Mouse (Mus musculus) midbrain, postnatal 0 days (tissue): Measurements from ENCODE around the gene Sec61g. TPM values are rescaled to one million over a fixed set of nuclear protein-coding genes. Genes with fewer than 3 reads are reported as not detected.
"Not testable (repeated sequence)": the region's sequence is repeated elsewhere in the genome, so short reads cannot be mapped to it uniquely, and the experiment has no call there.

Experiments used
- ATAC-seq: fragments of 200-750 bp; cut with Nextera tagmentation; 2 replicates; pipeline ENCODE4 v1.8.0; 2017; ENCODE audit warnings: moderate number of reproducible peaks, mild to moderate bottlenecking, moderate TSS enrichment, moderate library complexity; ENCODE audit not compliant: low FRiP score
- DNase-seq: peaks from one replicate; pipeline ENCODE4 v3.0.0-alpha.2; 2015; ENCODE audit warnings: low spot score
- H3K27ac ChIP-seq: fragments of 300-500 bp; sonication (generic); 2 replicates; pipeline ENCODE4 v1.5.1; 2014; ENCODE audit warnings: low read depth, mild to moderate bottlenecking, low read length, mixed read lengths
- H3K27me3 ChIP-seq: fragments of 300-500 bp; sonication (generic); 2 replicates; pipeline ENCODE4 v1.6.1; 2014; ENCODE audit warnings: low read length, control low read depth, mixed read lengths; ENCODE audit not compliant: insufficient read depth
- H3K36me3 ChIP-seq: fragments of 300-500 bp; sonication (generic); 2 replicates; pipeline ENCODE4 v1.6.1; 2014; ENCODE audit warnings: low read length, control low read depth, mixed read lengths; ENCODE audit not compliant: insufficient read depth
- H3K4me1 ChIP-seq: fragments of 300-500 bp; sonication (generic); 2 replicates; pipeline ENCODE4 v1.6.1; 2014; ENCODE audit warnings: mild to moderate bottlenecking, control low read depth, antibody characterized with exemption, low read length, mixed read lengths; ENCODE audit not compliant: insufficient read depth
- H3K4me2 ChIP-seq: fragments of 300-500 bp; sonication (generic); 2 replicates; pipeline ENCODE4 v1.6.1; 2014; ENCODE audit warnings: low read depth, mild to moderate bottlenecking, low read length, mixed read lengths; ENCODE audit not compliant: poor library complexity, severe bottlenecking
- H3K4me3 ChIP-seq: fragments of 300-500 bp; sonication (generic); 2 replicates; pipeline ENCODE4 v1.5.1; 2014; ENCODE audit warnings: low read depth, mild to moderate bottlenecking, low read length, moderate library complexity
- H3K9ac ChIP-seq: fragments of 300-500 bp; sonication (generic); replicated peaks from 2 replicates; pipeline ENCODE4 v1.6.1; 2014; ENCODE audit warnings: mild to moderate bottlenecking, low read length, moderate library complexity, mixed read lengths; ENCODE audit not compliant: poor library complexity, severe bottlenecking
- H3K9me3 ChIP-seq: fragments of 300-500 bp; sonication (generic); 2 replicates; pipeline ENCODE4 v1.6.1; 2016; ENCODE audit warnings: low read length, control low read depth
- CTCF ChIP-seq: IDR thresholded peaks from 2 replicates; pipeline ENCODE4 v1.5.1; 2016; ENCODE audit warnings: antibody characterized with exemption, mild to moderate bottlenecking
- WGBS: fragments of 180-500 bp; shearing (Covaris S2); extraction: QIAGEN DNeasy Blood & Tissue Kit; methylation state at CpG from one replicate; pipeline ENCODE4 v1.1.7; 2014; 5-methylcytosine and 5-hydroxymethylcytosine counted together
- polyA plus RNA-seq: library from polyadenylated mRNA; unstranded; fragments of >200 nt; fragmentation: Nextera tagmentation; extraction: Ambion mirVana; gene quantifications from 2 replicates; pipeline ENCODE4 v1.2.1, GENCODE M21; 2015
- total RNA-seq: library from RNA; depleted of rRNA; stranded (reverse); fragments of >200 nt; gene quantifications from 2 replicates; pipeline ENCODE4 v1.2.3, GENCODE M21; 2014

Sec61g gene
- total and polyA plus RNA-seq, 2 experiments from 2014 or later: 15.2 to 32.5 TPM

DNA sequence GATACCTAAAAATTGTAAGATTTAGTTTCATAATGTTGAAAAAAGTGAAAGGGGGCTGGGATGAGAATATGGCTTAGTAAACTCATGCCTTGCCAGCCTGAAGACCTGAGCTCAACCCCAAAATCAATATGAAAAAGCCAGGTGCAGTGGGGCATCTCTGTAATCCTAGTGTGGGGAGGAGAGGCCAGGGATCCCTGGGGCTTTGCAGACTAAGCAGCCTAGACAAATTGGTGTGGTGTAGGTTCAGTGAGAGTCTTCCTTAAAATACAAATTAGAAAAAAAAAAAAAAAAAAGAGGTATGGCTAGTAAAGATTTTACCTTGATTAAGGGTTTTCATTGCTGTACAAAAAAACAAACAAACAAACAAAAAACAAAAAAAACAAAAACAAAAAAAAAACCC is 20.6 kb upstream of the Sec61g start:
- ATAC-seq: no peak
- no peak for DNase-seq
- no peak for TF ChIP-seq CTCF
- no peak overlapping the region for H3K27ac ChIP-seq
- no peaks in the 10 kb centered on the region for H3K9me3 ChIP-seq
- H3K4me3 ChIP-seq: no peak overlapping the region
- H3K4me2 ChIP-seq: no peak overlapping the region
- H3K27me3 ChIP-seq: no peaks in the 10 kb centered on the region
- no peaks in the 10 kb centered on the region for H3K36me3 ChIP-seq
- no peak overlapping the region for H3K9ac ChIP-seq
- H3K4me1 ChIP-seq: no peaks in the 10 kb centered on the region

DNA sequence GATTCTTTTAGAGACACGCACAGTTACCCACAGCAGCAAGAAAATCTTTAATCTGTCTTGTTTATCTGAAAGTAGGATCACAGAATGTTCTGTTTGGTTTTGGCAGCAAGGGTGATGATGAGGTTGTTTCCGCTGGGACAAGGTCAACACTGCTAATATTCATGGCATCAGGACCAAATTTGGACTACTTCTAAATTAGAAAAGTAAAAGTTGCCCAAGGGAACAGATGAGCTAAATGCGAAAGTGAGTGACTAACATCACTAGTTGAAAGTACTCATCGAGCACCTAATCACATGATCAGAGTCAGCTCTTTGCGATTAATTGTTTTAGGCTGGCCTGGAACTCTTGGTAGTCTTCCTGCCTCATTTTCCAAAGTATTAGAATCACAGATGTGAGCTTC is 20.1 kb upstream of the Sec61g start:
- WGBS: 95% methylated on average over 5 of the region's 5 CpGs
- Histone ChIP-seq H3K4me2 (no peak overlapping the region), H3K9ac (no peak overlapping the region), H3K4me3 (no peak overlapping the region), H3K27me3 (no peaks in the 10 kb centered on the region), H3K27ac (no peak overlapping the region), H3K4me1 (no peaks in the 10 kb centered on the region), H3K36me3 (no peaks in the 10 kb centered on the region), H3K9me3 (no peaks in the 10 kb centered on the region)
- TF ChIP-seq CTCF: no peak
- ATAC-seq: no peak
- no peak for DNase-seq

DNA sequence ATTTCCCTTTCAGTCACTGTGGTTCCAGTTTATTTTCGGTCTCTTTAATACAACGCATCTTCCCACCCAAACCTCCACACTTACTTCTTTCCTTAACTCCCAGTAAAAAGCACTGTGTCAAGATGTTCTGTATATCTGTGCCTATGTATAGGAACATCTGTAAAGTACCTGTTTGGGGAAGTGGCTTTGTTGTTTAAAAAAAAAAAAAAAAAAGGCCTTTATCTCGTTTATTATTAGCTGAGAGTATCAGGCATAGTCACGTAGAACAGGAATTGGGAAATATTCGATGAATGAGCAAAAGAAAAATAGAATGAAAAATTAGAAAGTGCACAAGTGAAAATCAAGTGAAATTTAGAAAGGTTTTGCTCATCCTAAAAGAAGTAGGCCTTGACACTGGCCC is 19.5 kb upstream of the Sec61g start:
- Histone ChIP-seq H3K27me3 (no peaks in the 10 kb centered on the region), H3K4me2 (no peak overlapping the region), H3K4me3 (no peak overlapping the region), H3K27ac (no peak overlapping the region), H3K9ac (no peak overlapping the region), H3K4me1 (no peaks in the 10 kb centered on the region), H3K9me3 (no peaks in the 10 kb centered on the region), H3K36me3 (no peaks in the 10 kb centered on the region)
- TF ChIP-seq CTCF: no peak
- DNase-seq (no peak), ATAC-seq (no peak)
- WGBS: 88% methylated on average over 5 of the region's 5 CpGs

DNA sequence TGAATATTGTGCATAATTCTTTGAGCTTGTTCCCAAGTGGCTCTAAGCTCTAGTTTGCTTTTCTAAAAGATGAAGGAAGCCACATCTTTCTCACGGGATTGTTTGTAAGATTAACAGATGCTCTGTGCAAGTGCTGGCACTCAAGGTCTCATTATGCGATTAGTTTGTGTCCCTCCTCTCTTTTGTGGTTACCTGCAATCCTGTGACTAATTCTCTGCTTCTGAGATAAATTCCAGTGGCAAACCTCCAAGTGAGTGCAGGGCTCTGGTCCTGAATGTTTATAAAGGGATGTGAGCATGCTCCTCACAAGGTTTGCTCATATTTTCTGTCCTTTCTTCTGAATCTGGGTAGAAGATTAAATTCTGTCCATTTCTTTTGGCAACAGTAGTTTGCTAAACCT is 18.2 kb upstream of the Sec61g start:
- no peak for DNase-seq
- Histone ChIP-seq H3K9ac (no peak overlapping the region), H3K4me3 (no peak overlapping the region), H3K27ac (no peak overlapping the region), H3K27me3 (no peaks in the 10 kb centered on the region), H3K9me3 (no peaks in the 10 kb centered on the region), H3K4me1 (no peaks in the 10 kb centered on the region), H3K4me2 (no peak overlapping the region), H3K36me3 (no peaks in the 10 kb centered on the region)
- no peak for ATAC-seq
- no peak for TF ChIP-seq CTCF
- 50% methylated on average over 2 of the region's 2 CpGs for WGBS

DNA sequence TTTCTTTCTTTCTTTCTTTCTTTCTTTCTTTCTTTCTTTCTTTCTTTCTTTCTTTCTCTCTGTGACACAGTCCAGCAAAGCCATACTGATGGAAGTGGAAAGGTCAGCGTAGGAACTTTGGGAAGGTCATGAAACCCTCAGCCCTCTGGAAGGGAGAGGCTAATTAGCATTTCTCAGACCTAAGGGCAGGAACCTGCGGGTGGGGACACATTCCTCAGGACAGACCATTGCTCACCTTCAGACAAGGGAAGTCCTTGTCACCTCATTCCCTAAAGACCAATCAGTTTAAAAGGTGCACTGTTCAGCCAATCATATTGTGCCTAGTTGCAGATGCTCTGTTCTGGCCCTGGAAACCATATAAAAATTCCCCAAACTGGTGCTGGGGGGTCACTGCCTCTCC is 17.4 kb upstream of the Sec61g start:
- TF ChIP-seq CTCF: no peak
- Histone ChIP-seq H3K4me2 (no peak overlapping the region), H3K9ac (no peak overlapping the region), H3K9me3 (no peaks in the 10 kb centered on the region), H3K36me3 (no peaks in the 10 kb centered on the region), H3K4me3 (no peak overlapping the region), H3K27ac (no peak overlapping the region), H3K4me1 (no peaks in the 10 kb centered on the region), H3K27me3 (no peaks in the 10 kb centered on the region)
- ATAC-seq (no peak), DNase-seq (no peak)
- WGBS: 67% methylated on average over 2 of the region's 2 CpGs

DNA sequence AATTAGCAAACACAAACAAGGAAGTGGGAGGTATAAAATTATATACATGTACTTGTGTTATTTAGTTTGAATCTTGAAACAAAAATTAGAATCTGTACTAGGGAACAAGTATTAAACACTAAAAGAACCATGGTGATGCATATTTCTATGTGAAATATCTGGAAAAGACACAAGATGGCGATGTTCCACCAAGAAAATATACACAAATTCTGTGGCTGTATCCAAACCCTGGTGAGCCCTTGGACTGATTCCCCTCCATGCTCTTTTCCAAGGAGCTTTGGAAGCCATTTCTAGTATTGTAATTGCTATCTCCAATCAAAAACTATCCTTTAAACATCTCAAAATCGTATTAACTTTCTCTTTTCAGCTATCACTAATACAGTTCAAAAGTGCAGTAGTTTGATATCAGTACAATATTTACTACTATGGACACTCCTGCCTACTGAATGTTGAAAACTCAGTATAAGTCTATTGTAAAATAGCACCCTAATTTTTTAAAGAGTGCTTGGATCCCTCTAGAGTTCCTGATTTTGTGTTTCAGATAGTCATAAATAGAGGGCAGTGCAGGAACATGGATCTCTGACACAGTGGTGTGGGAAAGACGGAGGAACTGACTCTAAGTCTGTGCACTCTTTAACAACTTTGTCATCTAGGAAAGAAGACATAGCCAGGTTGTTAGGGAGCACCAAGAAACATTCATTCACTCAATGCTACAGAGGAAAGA is 16.8 kb upstream of the Sec61g start:
- Histone ChIP-seq H3K27me3 (no peaks in the 10 kb centered on the region), H3K4me2 (no peak overlapping the region), H3K4me3 (no peak overlapping the region), H3K4me1 (no peaks in the 10 kb centered on the region), H3K36me3 (no peaks in the 10 kb centered on the region), H3K27ac (no peak overlapping the region), H3K9ac (no peak overlapping the region), H3K9me3 (no peaks in the 10 kb centered on the region)
- 45% methylated on average over 3 of the region's 3 CpGs for WGBS
- TF ChIP-seq CTCF: peak; percentile 81
- ATAC-seq (peak; percentile 72; the same call in 1 of the 2 replicates), DNase-seq (peak; percentile 87)

DNA sequence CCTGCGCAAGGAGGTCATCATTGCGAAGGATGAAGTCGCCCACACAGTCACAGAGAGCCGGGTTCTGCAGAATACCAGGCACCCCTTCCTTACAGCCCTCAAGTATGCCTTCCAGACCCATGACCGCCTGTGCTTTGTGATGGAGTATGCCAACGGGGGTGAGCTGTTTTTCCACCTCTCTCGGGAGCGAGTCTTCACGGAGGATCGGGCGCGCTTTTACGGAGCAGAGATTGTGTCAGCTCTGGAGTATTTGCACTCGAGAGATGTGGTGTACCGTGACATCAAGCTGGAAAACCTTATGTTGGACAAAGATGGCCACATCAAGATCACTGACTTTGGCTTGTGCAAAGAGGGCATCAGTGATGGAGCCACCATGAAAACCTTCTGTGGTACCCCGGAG is 6.8 kb upstream of the Sec61g start:
- H3K9ac ChIP-seq, H3K4me1 ChIP-seq, H3K27me3 ChIP-seq, DNase-seq, ATAC-seq, H3K27ac ChIP-seq, H3K4me3 ChIP-seq, H3K4me2 ChIP-seq, H3K36me3 ChIP-seq, H3K9me3 ChIP-seq: not testable (repeated sequence)
- 94% methylated on average over 16 of the region's 16 CpGs for WGBS

DNA sequence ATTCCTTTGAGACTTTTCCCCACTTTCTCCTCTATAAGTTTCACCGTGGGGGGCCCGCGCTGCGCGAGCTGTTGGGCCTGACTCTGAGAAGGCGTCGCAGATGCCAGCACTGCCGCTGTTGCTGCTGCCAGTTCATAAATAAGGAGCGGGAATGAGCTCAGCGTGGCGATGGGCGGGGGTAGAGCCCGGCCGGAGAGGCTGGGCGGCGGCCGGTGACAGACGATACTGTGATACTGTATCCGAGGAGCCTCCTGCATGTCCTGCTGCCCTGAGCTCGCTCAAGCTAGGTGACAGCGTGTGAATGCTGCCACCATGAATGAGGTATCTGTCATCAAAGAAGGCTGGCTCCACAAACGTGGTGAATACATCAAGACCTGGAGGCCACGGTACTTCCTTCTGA is 5.9 kb upstream of the Sec61g start:
- not testable (repeated sequence) for H3K4me2 ChIP-seq, ATAC-seq, H3K27ac ChIP-seq, H3K36me3 ChIP-seq, H3K4me3 ChIP-seq, DNase-seq, H3K9me3 ChIP-seq, H3K9ac ChIP-seq, H3K27me3 ChIP-seq, H3K4me1 ChIP-seq
- WGBS: 72% methylated on average over 23 of the region's 23 CpGs
